Mouse (Mus musculus) heart, embryonic 16.5 days (tissue): ENCODE measurements around the gene 2310011J03Rik. TPM values are rescaled to one million over a fixed set of nuclear protein-coding genes. Genes with fewer than 3 reads are reported as not detected.

Source experiments
- ATAC-seq: fragments of 200-750 bp; cut with Nextera tagmentation; replicated peaks from 2 replicates; pipeline ENCODE4 v1.8.0; 2017; ENCODE audit warnings: moderate number of reproducible peaks; ENCODE audit not compliant: insufficient read depth, low FRiP score; ENCODE audit errors: extremely low read depth
- H3K27ac ChIP-seq: fragments of 300-500 bp; sonication (generic); 2 replicates; pipeline ENCODE4 v1.5.1; 2014; ENCODE audit warnings: mild to moderate bottlenecking, low read length, control low read depth, moderate library complexity
- H3K27me3 ChIP-seq: fragments of 300-500 bp; sonication (generic); 2 replicates; pipeline ENCODE4 v1.6.1; 2014; ENCODE audit warnings: low read length, mixed read lengths; ENCODE audit not compliant: control insufficient read depth, insufficient read depth
- H3K36me3 ChIP-seq: fragments of 300-500 bp; sonication (generic); 2 replicates; pipeline ENCODE4 v1.6.1; 2014; ENCODE audit not compliant: control insufficient read depth, insufficient read depth
- H3K4me1 ChIP-seq: fragments of 300-500 bp; sonication (generic); 2 replicates; pipeline ENCODE4 v1.6.1; 2014; ENCODE audit warnings: low read length, mixed read lengths; ENCODE audit not compliant: control insufficient read depth, insufficient read depth
- H3K4me2 ChIP-seq: fragments of 300-500 bp; sonication (generic); 2 replicates; pipeline ENCODE4 v1.6.1; 2014; ENCODE audit warnings: low read depth, mild to moderate bottlenecking, control low read depth, low read length
- H3K4me3 ChIP-seq: fragments of 300-500 bp; sonication (generic); 2 replicates; pipeline ENCODE4 v1.5.1; 2014; ENCODE audit warnings: mild to moderate bottlenecking, control low read depth, low read length
- H3K9ac ChIP-seq: fragments of 300-500 bp; sonication (generic); 2 replicates; pipeline ENCODE4 v1.6.1; 2014; ENCODE audit warnings: low read length, control low read depth
- H3K9me3 ChIP-seq: fragments of 300-500 bp; sonication (generic); replicated peaks from 2 replicates; pipeline ENCODE4 v1.6.1; 2016; ENCODE audit warnings: low read length; ENCODE audit not compliant: control insufficient read depth
- whole genome bisulfite sequencing: fragments of 180-500 bp; shearing (Covaris S2); extraction: QIAGEN DNeasy Blood & Tissue Kit; methylation state at CpG from one replicate; pipeline ENCODE4 v1.1.7; 2014; 5-methylcytosine and 5-hydroxymethylcytosine counted together
- polyA plus RNA-seq: library from polyadenylated mRNA; unstranded; fragments of >200 nt; fragmentation: Nextera tagmentation; extraction: Ambion mirVana; gene quantifications from 2 replicates; pipeline ENCODE4 v1.2.1, GENCODE M21; 2015

2310011J03Rik gene
- polyA plus RNA-seq, 1 experiment from 2014 or later, result 33.5 TPM

- Histone ChIP-seq H3K27me3 (peaks cover 74% of the 10 kb centered on the region), H3K27ac (no peak overlapping the region), H3K4me1 (peaks cover 6% of the 10 kb centered on the region; the same call in 1 of the 2 replicates), H3K4me2 (no peak overlapping the region), H3K9me3 (no peaks in the 10 kb centered on the region), H3K4me3 (no peak overlapping the region), H3K36me3 (no peaks in the 10 kb centered on the region), H3K9ac (no peak overlapping the region)
- no peak for ATAC-seq
- 37% methylated on average over 11 of the region's 11 CpGs for WGBS
Observed at GRCm38 (mm10) chr10:80300672-80301181, 19.6 kb downstream of the 2310011J03Rik start.

GRCm38 (mm10) chr10:80299824-80300223 is 20.5 kb downstream of the 2310011J03Rik start:
- H3K27ac ChIP-seq, result no peak overlapping the region
- H3K4me2 ChIP-seq, result no peak overlapping the region
- H3K27me3 ChIP-seq, result peaks cover 66% of the 10 kb centered on the region
- H3K36me3 ChIP-seq, result no peaks in the 10 kb centered on the region
- H3K9me3 ChIP-seq, result no peaks in the 10 kb centered on the region
- H3K9ac ChIP-seq, result no peak overlapping the region
- peaks cover 10% of the 10 kb centered on the region; the same call in 1 of the 2 replicates for H3K4me1 ChIP-seq
- no peak for ATAC-seq
- no peak overlapping the region for H3K4me3 ChIP-seq
- WGBS, result 53% methylated on average over 10 of the region's 10 CpGs

- 12% methylated on average over 15 of the region's 15 CpGs for WGBS
Observed at GRCm38 (mm10) chr10:80299301-80299700, 21.0 kb downstream of the 2310011J03Rik start.

GRCm38 (mm10) chr10:80298571-80299281 is 21.6 kb downstream of the 2310011J03Rik start:
- peaks cover 55% of the 10 kb centered on the region for H3K27me3 ChIP-seq
- no peak overlapping the region for H3K27ac ChIP-seq
- H3K9me3 ChIP-seq, result no peaks in the 10 kb centered on the region
- H3K36me3 ChIP-seq, result peaks cover 8% of the 10 kb centered on the region
- peaks cover 13% of the 10 kb centered on the region; the same call in 1 of the 2 replicates for H3K4me1 ChIP-seq
- 5% methylated on average over 26 of the region's 26 CpGs for WGBS
- ATAC-seq, result no peak
- no peak overlapping the region for H3K4me2 ChIP-seq
- H3K9ac ChIP-seq, result no peak overlapping the region
- 0 out of 2 replicates have a peak overlapping the region, but pooled peaks have one; percentile 22 for H3K4me3 ChIP-seq

More at GRCm38 (mm10) chr10:80299301-80299700, 21.0 kb downstream of the 2310011J03Rik start:
- H3K9me3 ChIP-seq, result no peaks in the 10 kb centered on the region
- ATAC-seq, result no peak
- peaks cover 61% of the 10 kb centered on the region for H3K27me3 ChIP-seq
- no peak overlapping the region for H3K9ac ChIP-seq
- H3K27ac ChIP-seq, result no peak overlapping the region
- peaks cover 3% of the 10 kb centered on the region for H3K36me3 ChIP-seq
- H3K4me3 ChIP-seq, result 0 out of 2 replicates have a peak overlapping the region, but pooled peaks have one; percentile 22
- H3K4me2 ChIP-seq, result no peak overlapping the region
- H3K4me1 ChIP-seq, result peaks cover 10% of the 10 kb centered on the region; the same call in 1 of the 2 replicates

- no peak for ATAC-seq
- Histone ChIP-seq H3K4me2 (no peak overlapping the region), H3K4me3 (no peak overlapping the region), H3K9ac (no peak overlapping the region), H3K27ac (no peak overlapping the region), H3K9me3 (no peaks in the 10 kb centered on the region), H3K4me1 (peaks cover 19% of the 10 kb centered on the region), H3K36me3 (peaks cover 11% of the 10 kb centered on the region), H3K27me3 (peaks cover 50% of the 10 kb centered on the region)
- WGBS, result 55% methylated on average over 8 of the region's 8 CpGs
Observed at GRCm38 (mm10) chr10:80297526-80298133, 22.7 kb downstream of the 2310011J03Rik start.

- H3K36me3 ChIP-seq, result peaks cover 11% of the 10 kb centered on the region
- WGBS, result 76% methylated on average over 5 of the region's 5 CpGs
- H3K4me3 ChIP-seq, result no peak overlapping the region
- no peak overlapping the region for H3K27ac ChIP-seq
- peaks cover 47% of the 10 kb centered on the region for H3K27me3 ChIP-seq
- H3K9ac ChIP-seq, result no peak overlapping the region
- H3K4me2 ChIP-seq, result no peak overlapping the region
- peaks cover 17% of the 10 kb centered on the region for H3K4me1 ChIP-seq
- no peak for ATAC-seq
- H3K9me3 ChIP-seq, result no peaks in the 10 kb centered on the region
Observed at GRCm38 (mm10) chr10:80296824-80297223, 23.5 kb downstream of the 2310011J03Rik start.

- no peaks in the 10 kb centered on the region for H3K9me3 ChIP-seq
- ATAC-seq, result peak; percentile 39; the same call in 1 of the 2 replicates
- H3K27ac ChIP-seq, result no peak within 1 kb of the TSS
- peaks cover 37% of the 10 kb centered on the region for H3K27me3 ChIP-seq
- peak within 1 kb of the TSS; percentile 74 for H3K9ac ChIP-seq
- peaks cover 18% of the 10 kb centered on the region for H3K4me1 ChIP-seq
- peak within 1 kb of the TSS; percentile 81 for H3K4me2 ChIP-seq
- WGBS, result 2% methylated on average over 26 of the region's 26 CpGs
- H3K4me3 ChIP-seq, result peak within 1 kb of the TSS; percentile 60
- H3K36me3 ChIP-seq, result peaks cover 11% of the 10 kb centered on the region
Observed at GRCm38 (mm10) chr10:80295618-80296425, 24.5 kb downstream of the 2310011J03Rik start, which contains the start of gene Apc2. TSS of gene Apc2 (plus strand) at chr10:80295977.

GRCm38 (mm10) chr10:80294788-80295303 is 25.5 kb downstream of the 2310011J03Rik start:
- Histone ChIP-seq H3K36me3 (peaks cover 11% of the 10 kb centered on the region), H3K9me3 (no peaks in the 10 kb centered on the region), H3K4me3 (no peak overlapping the region), H3K27ac (no peak overlapping the region), H3K4me2 (no peak overlapping the region), H3K9ac (peak overlapping the region; percentile 13; the same call in 1 of the 2 replicates), H3K27me3 (peaks cover 28% of the 10 kb centered on the region), H3K4me1 (peaks cover 18% of the 10 kb centered on the region)
- no peak for ATAC-seq
- 59% methylated on average over 7 of the region's 7 CpGs for WGBS
